Mouse (Mus musculus) kidney, adult 9 months (tissue): Measurements from ENCODE around the gene Zfp551.
A peak's percentile ranks its signal among the peaks of the same experiment; 100 is the strongest.

Experiments used
- DNase-seq: peaks from one replicate; pipeline ENCODE4 v3.0.0; 2022

The Zfp551 gene

GRCm38 (mm10) chr7:12422245-12422849 is at the start of gene Zfp551:
Gene Zfp551, minus strand, starts transcription at chr7:12422751.
- peak; percentile 67 for DNase-seq

- DNase-seq = no peak
Observed at GRCm38 (mm10) chr7:12422855-12423254, 304 bp upstream of the Zfp551 start.

- no peak for DNase-seq
Observed at GRCm38 (mm10) chr7:12421741-12422140, 810 bp downstream of the Zfp551 start.

GRCm38 (mm10) chr7:12369173-12369572 is 53.4 kb downstream of the Zfp551 start, which contains the start of gene Vmn1r84:
Gene Vmn1r84, minus strand, starts transcription at chr7:12369273.
- DNase-seq = no peak
